Mouse (Mus musculus): ENCODE data around the gene Flot1. TPM values are rescaled to one million over a fixed set of nuclear protein-coding genes. Genes with fewer than 3 reads are reported as not detected.
A peak's percentile ranks its signal among the peaks of the same experiment; 100 is the strongest.

Gene Flot1
- total RNA-seq, 2 experiments from 2014 or later = 62.9 to 71.2 TPM

DNA sequence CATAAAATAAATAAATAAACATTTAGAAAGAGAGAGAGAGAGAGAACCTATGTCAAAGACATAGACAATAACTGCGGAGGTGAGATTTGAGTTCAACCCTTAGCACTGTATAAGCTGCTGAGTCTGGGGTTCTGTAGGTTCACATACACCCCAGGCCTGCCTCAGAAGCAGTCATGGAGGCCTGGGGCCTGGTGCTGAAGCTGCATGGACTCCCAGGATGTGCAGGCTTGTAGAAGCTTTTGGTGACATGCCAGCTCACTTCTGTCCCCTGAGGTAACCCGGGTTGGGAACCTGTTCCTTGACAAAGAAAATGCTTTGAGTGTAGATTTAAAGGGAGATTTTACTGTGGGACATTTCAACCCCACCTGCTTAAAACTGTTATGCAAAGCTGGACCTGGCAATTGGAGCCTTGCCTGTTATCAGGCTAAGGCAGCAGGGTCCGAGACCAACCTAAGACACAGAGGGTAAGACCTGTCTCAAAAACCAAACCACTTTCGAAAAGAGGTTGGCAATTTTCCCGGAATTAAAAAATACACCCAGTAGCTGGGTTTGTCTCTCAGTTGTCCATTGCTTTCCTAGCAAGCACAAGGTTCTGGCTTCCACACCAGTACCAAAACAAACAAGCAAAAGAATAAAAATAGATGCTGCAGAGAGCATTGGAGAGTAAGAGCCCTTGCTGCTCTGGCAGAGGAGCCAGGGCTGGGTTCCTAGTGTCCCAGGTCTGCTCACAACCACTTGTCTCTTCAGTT is 12.0 kb upstream of the Flot1 start:
- no peak for DNase-seq (ENCODE audit: low spot score in 2 of 2)

DNA sequence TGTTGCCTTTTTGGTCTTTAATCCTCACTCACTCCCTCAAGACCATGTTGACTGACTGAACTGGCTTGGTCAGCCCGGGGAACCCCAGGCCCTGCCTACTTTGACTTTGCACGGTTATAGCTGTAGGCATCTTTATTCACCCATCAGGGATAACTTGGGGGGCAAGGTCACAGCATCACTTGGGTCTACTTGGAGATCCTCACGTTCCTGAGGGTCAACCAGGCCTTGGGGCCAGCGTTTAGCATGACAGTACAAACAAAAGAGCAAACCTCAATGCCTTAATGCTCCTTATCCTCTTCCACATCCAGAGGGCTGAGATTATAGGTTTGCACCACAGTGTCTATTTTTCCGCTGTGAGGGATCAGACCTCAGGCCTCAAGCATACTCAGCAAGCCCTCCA is 10.7 kb upstream of the Flot1 start:
- no peak for DNase-seq (ENCODE audit: low spot score in 2 of 2)

DNA sequence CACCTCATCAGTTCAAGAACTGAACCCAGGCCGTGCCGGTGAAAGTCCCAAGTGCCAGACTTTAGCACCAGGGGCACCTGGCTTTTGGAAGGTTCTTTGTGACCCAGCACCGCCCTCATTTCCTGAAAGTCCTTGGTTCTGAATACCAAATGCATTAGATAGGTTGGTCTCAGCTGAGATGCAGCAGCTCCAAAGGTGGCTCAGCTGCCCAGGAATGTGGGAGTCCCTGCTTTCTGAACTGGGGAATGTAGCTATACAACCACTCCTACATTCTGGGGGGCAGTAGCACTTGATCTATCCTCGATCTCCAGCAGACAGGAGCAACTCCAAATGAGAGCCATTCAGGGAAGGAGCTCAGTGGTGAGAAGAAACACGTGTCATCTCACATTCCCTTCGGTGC is 10.3 kb upstream of the Flot1 start:
- DNase-seq (ENCODE audit: low spot score in 2 of 2) = no peak

- peak; percentile 83 to 85 for DNase-seq (ENCODE audit: low spot score in 2 of 2)
Observed at GRCm38 (mm10) chr17:35813245-35813647, 9.8 kb upstream of the Flot1 start.

DNA sequence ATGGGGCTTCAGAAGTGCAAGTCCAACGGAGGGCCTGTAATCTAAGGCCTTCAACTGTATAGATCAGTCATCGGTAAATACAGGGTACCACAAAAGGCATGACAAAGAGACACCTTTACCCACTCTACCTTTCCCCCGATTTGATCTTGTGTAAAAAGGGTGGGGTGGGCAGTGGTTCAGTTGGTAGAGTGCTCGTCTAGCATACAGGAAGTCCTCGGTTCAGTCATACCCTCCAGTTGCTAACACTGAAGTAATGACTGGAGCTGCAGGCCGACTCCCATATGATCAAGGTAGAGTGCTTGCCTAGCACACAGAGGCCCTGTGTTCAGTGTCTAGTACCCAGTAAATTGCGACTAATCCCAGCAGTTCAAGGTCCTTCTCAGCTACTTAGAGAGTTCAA is 9.4 kb upstream of the Flot1 start:
- no peak for DNase-seq (ENCODE audit: low spot score in 2 of 2)

- DNase-seq (ENCODE audit: low spot score in 2 of 2) = no peak
Observed at GRCm38 (mm10) chr17:35814678-35815077, 8.4 kb upstream of the Flot1 start.

DNA sequence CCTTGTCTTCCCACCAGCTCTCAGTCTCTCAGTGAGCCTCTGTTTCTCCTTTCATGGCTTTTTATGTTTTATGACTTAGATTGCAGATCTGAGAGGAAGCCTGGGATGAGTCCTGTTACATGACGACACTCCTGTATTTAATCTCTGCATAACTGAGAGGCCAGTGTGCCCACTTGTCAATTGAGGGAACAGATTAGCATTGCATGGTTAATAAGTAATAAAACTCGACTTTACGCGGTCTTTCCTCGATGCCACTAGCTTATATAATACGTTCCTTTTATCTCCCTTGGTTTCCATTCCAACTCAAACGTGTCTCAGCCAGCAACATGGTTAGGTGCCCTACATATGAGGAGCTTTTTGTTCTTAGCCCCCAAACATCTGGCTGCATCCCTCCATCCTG is 7.2 kb upstream of the Flot1 start:
- DNase-seq (ENCODE audit: low spot score in 2 of 2) = no peak

- no peak for DNase-seq (ENCODE audit: low spot score in 2 of 2)
Observed at GRCm38 (mm10) chr17:35816686-35817085, 6.3 kb upstream of the Flot1 start.

- no peak for DNase-seq (ENCODE audit: low spot score in 2 of 2)
Observed at GRCm38 (mm10) chr17:35817226-35817625, 5.8 kb upstream of the Flot1 start.

- no peak for DNase-seq (ENCODE audit: low spot score in 2 of 2)
Observed at GRCm38 (mm10) chr17:35820111-35820510, 2.9 kb upstream of the Flot1 start.

DNA sequence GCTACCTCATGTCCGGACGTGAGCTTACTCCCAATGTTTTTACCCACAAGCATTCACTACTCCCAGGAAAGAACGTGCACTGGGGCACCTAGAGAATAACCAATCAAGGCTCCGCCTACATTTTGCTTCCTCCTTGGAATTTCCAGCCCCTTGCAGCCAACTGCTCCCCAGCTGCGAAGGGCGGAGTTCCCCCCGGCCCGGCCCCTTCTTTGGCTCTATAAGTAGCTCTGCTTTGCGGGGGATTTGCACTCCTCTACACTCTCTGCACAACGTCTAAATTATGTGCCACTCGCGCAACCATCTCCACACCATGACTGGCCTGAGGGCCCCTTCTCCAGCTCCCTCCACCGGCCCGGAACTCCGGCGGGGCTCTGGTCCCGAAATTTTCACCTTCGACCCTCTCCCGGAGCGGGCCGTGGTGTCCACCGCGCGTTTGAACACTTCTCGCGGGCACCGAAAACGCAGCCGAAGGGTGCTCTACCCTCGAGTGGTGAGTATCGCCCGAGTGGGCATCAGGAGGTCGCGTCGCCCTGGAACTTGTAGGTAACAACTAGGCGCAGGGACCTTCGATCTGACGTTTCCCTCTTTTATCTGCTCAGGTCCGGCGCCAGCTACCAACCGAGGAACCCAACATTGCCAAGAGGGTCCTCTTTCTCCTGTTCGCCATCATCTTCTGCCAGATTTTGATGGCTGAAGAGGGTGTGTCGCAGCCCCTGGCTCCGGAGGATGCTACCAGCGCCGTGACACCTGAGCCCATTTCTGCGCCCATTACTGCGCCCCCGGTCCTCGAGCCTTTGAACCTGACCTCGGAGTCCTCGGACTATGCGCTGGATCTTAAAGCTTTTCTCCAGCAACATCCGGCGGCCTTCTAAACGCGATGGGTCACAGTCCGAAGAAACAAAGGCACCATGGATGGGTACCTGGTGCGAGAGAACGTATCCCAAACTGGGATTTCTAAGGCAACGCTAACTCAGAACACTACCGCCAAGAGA is 1.3 kb upstream of the Flot1 start, which contains the start of gene Ier3:
Gene Ier3, plus strand, starts transcription at position 246 of the 992 bp plus-strand sequence.
- DNase-seq (ENCODE audit: low spot score in 2 of 2) = peak; percentile 85

DNA sequence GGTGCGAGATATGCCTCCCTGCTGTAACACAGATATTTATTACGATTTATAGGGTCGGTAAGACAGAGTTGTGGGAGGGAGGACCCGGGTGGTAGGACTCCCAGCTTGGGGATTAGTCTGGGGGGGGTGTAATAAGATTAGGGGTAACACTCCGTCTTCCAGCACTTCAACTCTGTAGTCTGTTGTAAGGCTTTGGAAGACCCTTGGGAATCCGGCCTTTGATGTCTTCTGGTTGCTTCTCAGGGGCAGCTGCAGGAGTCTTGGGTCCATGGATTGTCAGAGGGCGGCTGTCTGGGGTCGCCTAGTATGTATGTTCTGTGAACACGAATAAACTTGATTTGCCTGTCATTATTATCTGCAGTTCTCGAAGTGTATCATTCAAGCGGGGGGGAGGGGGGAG is 466 bp upstream of the Flot1 start:
- DNase-seq (ENCODE audit: low spot score in 2 of 2) = no peak

GRCm38 (mm10) chr17:35824402-35824801 is 1.4 kb downstream of the Flot1 start:
- DNase-seq (ENCODE audit: low spot score in 2 of 2) = no peak

GRCm38 (mm10) chr17:35825109-35825850 is 2.2 kb downstream of the Flot1 start:
- no peak for DNase-seq (ENCODE audit: low spot score in 2 of 2)

DNA sequence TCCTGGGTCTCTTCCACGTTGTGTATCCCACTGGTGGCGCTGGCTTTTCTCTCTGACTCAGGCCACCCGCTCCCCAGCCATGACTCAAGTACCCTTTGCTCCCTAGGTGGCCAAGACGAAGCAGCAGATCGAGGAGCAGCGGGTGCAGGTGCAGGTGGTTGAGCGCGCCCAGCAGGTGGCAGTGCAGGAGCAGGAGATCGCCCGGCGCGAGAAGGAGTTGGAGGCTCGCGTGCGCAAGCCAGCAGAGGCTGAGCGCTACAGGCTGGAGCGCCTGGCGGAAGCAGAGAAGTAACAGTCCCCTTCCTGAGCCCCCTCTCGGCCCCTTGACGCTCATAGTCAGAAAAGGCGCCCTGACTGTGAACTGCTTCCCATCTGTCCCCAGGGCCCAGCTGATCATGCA is 6.7 kb downstream of the Flot1 start:
- peak; percentile 84 to 85 for DNase-seq (ENCODE audit: low spot score in 2 of 2)

- DNase-seq (ENCODE audit: low spot score in 2 of 2) = no peak
Observed at GRCm38 (mm10) chr17:35832400-35833238, 9.6 kb downstream of the Flot1 start.

DNA sequence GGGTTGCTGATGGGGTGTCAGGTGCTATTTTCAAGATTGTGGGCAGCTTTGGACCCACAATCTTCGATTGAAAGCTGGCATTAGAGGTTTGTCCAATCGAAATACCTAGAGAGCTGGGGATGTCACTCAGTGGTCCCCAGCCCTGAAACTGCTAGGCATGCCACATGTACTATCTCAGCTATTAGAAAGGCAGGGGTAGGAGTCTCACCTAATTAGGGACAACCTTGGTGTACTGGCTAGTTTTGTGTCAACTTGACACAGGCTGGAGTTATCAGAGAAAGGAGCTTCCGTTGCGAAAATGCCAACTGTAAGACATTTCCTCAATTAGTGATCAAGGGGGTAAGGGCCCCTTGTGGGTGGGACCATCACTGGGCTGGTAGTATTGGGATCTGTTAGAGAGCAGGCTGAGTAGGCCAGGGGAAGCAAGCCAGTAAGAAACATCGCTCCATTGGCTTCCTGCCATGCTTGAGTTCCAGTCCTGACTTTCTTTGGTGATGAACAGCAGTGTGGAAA is 10.3 kb downstream of the Flot1 start:
- no peak for DNase-seq (ENCODE audit: low spot score in 2 of 2)

GRCm38 (mm10) chr17:35833894-35834293 is 10.9 kb downstream of the Flot1 start:
- DNase-seq (ENCODE audit: low spot score in 2 of 2) = no peak

- DNase-seq (ENCODE audit: low spot score in 2 of 2) = no peak
Observed at GRCm38 (mm10) chr17:35834696-35835422, 11.8 kb downstream of the Flot1 start.

Data from adrenal gland, adult 18-20 months (tissue).